Mouse (Mus musculus): Measurements from ENCODE around the gene Lrrc4c. TPM values are rescaled to one million over a fixed set of nuclear protein-coding genes. Genes with fewer than 3 reads are reported as not detected.

The Lrrc4c gene
- polyA plus RNA-seq, 1 experiment from 2014 or later, result 19.5 TPM

GRCm38 (mm10) chr2:97468372-97468771, 1150.4 kb downstream of the Lrrc4c start:
- 4% methylated on average over 5 of the region's 5 CpGs for WGBS
- H3K36me3 ChIP-seq (ENCODE audit: control insufficient read depth, insufficient read depth, low read length), result no peaks in the 10 kb centered on the region
- H3K27me3 ChIP-seq (replicated peaks; ENCODE audit: control insufficient read depth, insufficient read depth, low read length), result no peaks in the 10 kb centered on the region
- peaks cover 5% of the 10 kb centered on the region; the same call in 1 of the 2 replicates for H3K4me1 ChIP-seq (ENCODE audit: control insufficient read depth, insufficient read depth, low read length)
- H3K9ac ChIP-seq (ENCODE audit: low read length), result peak overlapping the region; percentile 72
- DNase-seq (ENCODE audit: low spot score) (peak; percentile 44), ATAC-seq (no peak)
- peak overlapping the region; percentile 51 for H3K4me3 ChIP-seq (ENCODE audit: low read depth, low read length)
- H3K9me3 ChIP-seq (replicated peaks; ENCODE audit: control insufficient read depth, low read length), result no peaks in the 10 kb centered on the region
- H3K4me2 ChIP-seq (ENCODE audit: low read length), result peak overlapping the region; percentile 68
- H3K27ac ChIP-seq (ENCODE audit: low read depth, low read length), result 0 out of 2 replicates have a peak overlapping the region, but pooled peaks have one; percentile 22

- Histone ChIP-seq H3K4me3 (ENCODE audit: low read depth, low read length) (peak overlapping the region; percentile 51), H3K27me3 (replicated peaks; ENCODE audit: control insufficient read depth, insufficient read depth, low read length) (no peaks in the 10 kb centered on the region), H3K36me3 (ENCODE audit: control insufficient read depth, insufficient read depth, low read length) (no peaks in the 10 kb centered on the region), H3K4me1 (ENCODE audit: control insufficient read depth, insufficient read depth, low read length) (peaks cover 5% of the 10 kb centered on the region; the same call in 1 of the 2 replicates), H3K27ac (ENCODE audit: low read depth, low read length) (no peak overlapping the region), H3K9ac (ENCODE audit: low read length) (peak overlapping the region; percentile 0; the same call in 1 of the 2 replicates), H3K4me2 (ENCODE audit: low read length) (peak overlapping the region; percentile 68), H3K9me3 (replicated peaks; ENCODE audit: control insufficient read depth, low read length) (no peaks in the 10 kb centered on the region)
- no peak for DNase-seq (ENCODE audit: low spot score)
- ATAC-seq, result no peak
- 32% methylated on average over 2 of the region's 2 CpGs for WGBS
These were observed 1151.4 kb downstream of the Lrrc4c start for GRCm38 (mm10) chr2:97469396-97469795.

GRCm38 (mm10) chr2:97478175-97478924, 1160.4 kb downstream of the Lrrc4c start:
- H3K27me3 ChIP-seq (replicated peaks; ENCODE audit: control insufficient read depth, insufficient read depth, low read length), result no peaks in the 10 kb centered on the region
- peak overlapping the region; percentile 15; the same call in 1 of the 2 replicates for H3K27ac ChIP-seq (ENCODE audit: low read depth, low read length)
- DNase-seq (ENCODE audit: low spot score) (peak; percentile 84), ATAC-seq (peak; percentile 96)
- no peaks in the 10 kb centered on the region for H3K9me3 ChIP-seq (replicated peaks; ENCODE audit: control insufficient read depth, low read length)
- H3K36me3 ChIP-seq (ENCODE audit: control insufficient read depth, insufficient read depth, low read length), result no peaks in the 10 kb centered on the region
- H3K4me3 ChIP-seq (ENCODE audit: low read depth, low read length), result peak overlapping the region; percentile 9
- H3K4me1 ChIP-seq (ENCODE audit: control insufficient read depth, insufficient read depth, low read length), result peaks cover 8% of the 10 kb centered on the region; the same call in 1 of the 2 replicates
- 4% methylated on average over 10 of the region's 10 CpGs for WGBS
- no peak overlapping the region for H3K9ac ChIP-seq (ENCODE audit: low read length)
- H3K4me2 ChIP-seq (ENCODE audit: low read length), result peak overlapping the region; percentile 33

- WGBS, result 7% methylated on average over 4 of the region's 4 CpGs
- DNase-seq (ENCODE audit: low spot score) (peak; percentile 82), ATAC-seq (peak; percentile 83)
- Histone ChIP-seq H3K27ac (ENCODE audit: low read depth, low read length) (peak overlapping the region; percentile 15; the same call in 1 of the 2 replicates), H3K27me3 (replicated peaks; ENCODE audit: control insufficient read depth, insufficient read depth, low read length) (no peaks in the 10 kb centered on the region), H3K4me1 (ENCODE audit: control insufficient read depth, insufficient read depth, low read length) (peaks cover 8% of the 10 kb centered on the region; the same call in 1 of the 2 replicates), H3K4me3 (ENCODE audit: low read depth, low read length) (0 out of 2 replicates have a peak overlapping the region, but pooled peaks have one; percentile 9), H3K36me3 (ENCODE audit: control insufficient read depth, insufficient read depth, low read length) (no peaks in the 10 kb centered on the region), H3K9ac (ENCODE audit: low read length) (no peak overlapping the region), H3K4me2 (ENCODE audit: low read length) (peak overlapping the region; percentile 33), H3K9me3 (replicated peaks; ENCODE audit: control insufficient read depth, low read length) (no peaks in the 10 kb centered on the region)
These were observed 1160.9 kb downstream of the Lrrc4c start for GRCm38 (mm10) chr2:97478925-97479298.

GRCm38 (mm10) chr2:97484990-97485389, 1167.0 kb downstream of the Lrrc4c start:
- H3K36me3 ChIP-seq (ENCODE audit: control insufficient read depth, insufficient read depth, low read length), result no peaks in the 10 kb centered on the region
- WGBS, result 47% methylated on average over 1 of the region's 1 CpGs
- H3K4me2 ChIP-seq (ENCODE audit: low read length), result no peak overlapping the region
- H3K27ac ChIP-seq (ENCODE audit: low read depth, low read length), result no peak overlapping the region
- no peak overlapping the region for H3K9ac ChIP-seq (ENCODE audit: low read length)
- ATAC-seq, result peak; percentile 37; the same call in 1 of the 2 replicates
- no peak for DNase-seq (ENCODE audit: low spot score)
- H3K9me3 ChIP-seq (replicated peaks; ENCODE audit: control insufficient read depth, low read length), result no peaks in the 10 kb centered on the region
- H3K27me3 ChIP-seq (replicated peaks; ENCODE audit: control insufficient read depth, insufficient read depth, low read length), result no peaks in the 10 kb centered on the region
- H3K4me3 ChIP-seq (ENCODE audit: low read depth, low read length), result no peak overlapping the region
- 0 out of 2 replicates have a peak, but pooled peaks cover 5% of the 10 kb centered on the region for H3K4me1 ChIP-seq (ENCODE audit: control insufficient read depth, insufficient read depth, low read length)

- DNase-seq (ENCODE audit: low spot score), result peak; percentile 58
- no peak for ATAC-seq
- WGBS, result 35% methylated on average over 2 of the region's 2 CpGs
These were observed 1167.6 kb downstream of the Lrrc4c start for GRCm38 (mm10) chr2:97485609-97486008.

GRCm38 (mm10) chr2:97487567-97487966, 1169.6 kb downstream of the Lrrc4c start:
- Histone ChIP-seq H3K27ac (ENCODE audit: low read depth, low read length) (no peak overlapping the region), H3K9ac (ENCODE audit: low read length) (no peak overlapping the region), H3K9me3 (replicated peaks; ENCODE audit: control insufficient read depth, low read length) (no peaks in the 10 kb centered on the region), H3K4me1 (ENCODE audit: control insufficient read depth, insufficient read depth, low read length) (0 out of 2 replicates have a peak, but pooled peaks cover 5% of the 10 kb centered on the region), H3K36me3 (ENCODE audit: control insufficient read depth, insufficient read depth, low read length) (no peaks in the 10 kb centered on the region), H3K4me3 (ENCODE audit: low read depth, low read length) (no peak overlapping the region), H3K4me2 (ENCODE audit: low read length) (no peak overlapping the region), H3K27me3 (replicated peaks; ENCODE audit: control insufficient read depth, insufficient read depth, low read length) (no peaks in the 10 kb centered on the region)
- DNase-seq (ENCODE audit: low spot score), result peak; percentile 37
- 10% methylated on average over 5 of the region's 5 CpGs for WGBS
- peak; percentile 62; the same call in 1 of the 2 replicates for ATAC-seq

More at GRCm38 (mm10) chr2:97485609-97486008, 1167.6 kb downstream of the Lrrc4c start:
- Histone ChIP-seq H3K4me2 (ENCODE audit: low read length) (no peak overlapping the region), H3K27me3 (replicated peaks; ENCODE audit: control insufficient read depth, insufficient read depth, low read length) (no peaks in the 10 kb centered on the region), H3K4me1 (ENCODE audit: control insufficient read depth, insufficient read depth, low read length) (0 out of 2 replicates have a peak, but pooled peaks cover 5% of the 10 kb centered on the region), H3K9me3 (replicated peaks; ENCODE audit: control insufficient read depth, low read length) (no peaks in the 10 kb centered on the region), H3K9ac (ENCODE audit: low read length) (no peak overlapping the region), H3K27ac (ENCODE audit: low read depth, low read length) (no peak overlapping the region), H3K36me3 (ENCODE audit: control insufficient read depth, insufficient read depth, low read length) (no peaks in the 10 kb centered on the region), H3K4me3 (ENCODE audit: low read depth, low read length) (no peak overlapping the region)

- DNase-seq (ENCODE audit: low spot score) (peak; percentile 27), ATAC-seq (0 out of 2 replicates have a peak, but pooled peaks have one; percentile 18)
- H3K9me3 ChIP-seq (replicated peaks; ENCODE audit: control insufficient read depth, low read length), result no peaks in the 10 kb centered on the region
- H3K27ac ChIP-seq (ENCODE audit: low read depth, low read length), result no peak overlapping the region
- no peaks in the 10 kb centered on the region for H3K4me1 ChIP-seq (ENCODE audit: control insufficient read depth, insufficient read depth, low read length)
- H3K27me3 ChIP-seq (replicated peaks; ENCODE audit: control insufficient read depth, insufficient read depth, low read length), result no peaks in the 10 kb centered on the region
- no peaks in the 10 kb centered on the region for H3K36me3 ChIP-seq (ENCODE audit: control insufficient read depth, insufficient read depth, low read length)
- no peak overlapping the region for H3K4me3 ChIP-seq (ENCODE audit: low read depth, low read length)
- no peak overlapping the region for H3K4me2 ChIP-seq (ENCODE audit: low read length)
- no peak overlapping the region for H3K9ac ChIP-seq (ENCODE audit: low read length)
These were observed 1179.1 kb downstream of the Lrrc4c start for GRCm38 (mm10) chr2:97497069-97497468.

GRCm38 (mm10) chr2:97502501-97502900, 1184.5 kb downstream of the Lrrc4c start:
- Histone ChIP-seq H3K9me3 (replicated peaks; ENCODE audit: control insufficient read depth, low read length) (no peaks in the 10 kb centered on the region), H3K27me3 (replicated peaks; ENCODE audit: control insufficient read depth, insufficient read depth, low read length) (no peaks in the 10 kb centered on the region), H3K27ac (ENCODE audit: low read depth, low read length) (no peak overlapping the region), H3K4me3 (ENCODE audit: low read depth, low read length) (no peak overlapping the region), H3K9ac (ENCODE audit: low read length) (no peak overlapping the region), H3K36me3 (ENCODE audit: control insufficient read depth, insufficient read depth, low read length) (no peaks in the 10 kb centered on the region), H3K4me1 (ENCODE audit: control insufficient read depth, insufficient read depth, low read length) (no peaks in the 10 kb centered on the region), H3K4me2 (ENCODE audit: low read length) (no peak overlapping the region)
- WGBS, result 35% methylated on average over 1 of the region's 1 CpGs
- ATAC-seq, result 0 out of 2 replicates have a peak, but pooled peaks have one; percentile 26
- peak; percentile 66 for DNase-seq (ENCODE audit: low spot score)

Measured in forebrain, embryonic 14.5 days (tissue).